21 mouse cellular contexts compared by ENCODE assay signal in the genomic region with DNA sequence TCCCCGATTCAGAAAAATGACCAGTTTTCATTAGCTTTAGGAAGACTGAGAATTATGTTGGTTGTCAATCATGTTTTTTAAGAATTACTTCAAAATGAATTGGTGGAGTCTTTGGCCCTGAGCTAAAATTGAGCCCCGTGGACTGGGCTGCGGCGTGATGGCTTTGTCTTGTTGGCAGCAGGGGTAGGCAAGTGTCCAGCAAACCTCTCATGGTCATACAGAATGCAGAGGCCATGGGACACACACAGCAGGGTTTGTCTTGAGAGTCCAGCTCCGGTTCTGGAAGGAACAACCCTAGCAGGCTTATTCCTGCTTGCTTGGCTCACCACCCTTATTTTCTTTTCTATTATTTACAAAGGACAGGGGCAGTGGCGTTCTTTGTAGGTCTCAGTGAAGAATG. TPM values are rescaled to one million over a fixed set of nuclear protein-coding genes. Genes with fewer than 3 reads are reported as not detected.
"Had no signal": no experiment of that assay in that cellular context is flagged by ENCODE, and none has a peak within 500 bp of the region (broad histone marks: within the 10 kb centered on the region; RNA-seq: fewer than 3 reads in every experiment).

No protein-coding gene starts in this region.

- H3K4me3 ChIP-seq: lung, embryonic 15.5 days; megakaryocyte, embryonic 14.5 days; midbrain, embryonic 13.5 days; midbrain, embryonic 15.5 days; neural tube, embryonic 12.5 days had no signal

- ATAC-seq: lung, postnatal 0 days; midbrain, embryonic 13.5 days; midbrain, embryonic 15.5 days had no signal

- H3K27ac ChIP-seq: lung, embryonic 15.5 days; macrophage; midbrain, embryonic 13.5 days; midbrain, embryonic 15.5 days; neural tube, embryonic 12.5 days had no signal

- H3K9me3 ChIP-seq: lung, embryonic 15.5 days; megakaryocyte, embryonic 14.5 days; midbrain, embryonic 13.5 days; midbrain, embryonic 15.5 days; neural tube, embryonic 12.5 days had no signal

- H3K27me3 ChIP-seq: lung, embryonic 15.5 days; megakaryocyte, embryonic 14.5 days; midbrain, embryonic 13.5 days; midbrain, embryonic 15.5 days; neural tube, embryonic 12.5 days had no signal

- H3K4me2 ChIP-seq: lung, embryonic 15.5 days; midbrain, embryonic 11.5 days; midbrain, embryonic 13.5 days; midbrain, embryonic 15.5 days; neural tube, embryonic 12.5 days had no signal

- H3K4me1 ChIP-seq: lung, embryonic 15.5 days; megakaryocyte, embryonic 14.5 days; neural tube, embryonic 12.5 days had no signal

- H3K36me3 ChIP-seq: lung, embryonic 15.5 days; midbrain, embryonic 13.5 days; midbrain, embryonic 15.5 days; neural tube, embryonic 12.5 days had no signal

- H3K9ac ChIP-seq: lung, embryonic 15.5 days; midbrain, embryonic 13.5 days; midbrain, embryonic 15.5 days; neural tube, embryonic 12.5 days had no signal

- DNase-seq: lung, adult 2 months; lung, postnatal 14 days; lung, postnatal 36 days; retina, postnatal 1 day; right cerebral cortex, adult 18-20 months; right cerebral cortex, postnatal 25 days; right cerebral cortex, postnatal 4 days; thymus, adult 18-20 months; thymus, postnatal 14 days; thymus, postnatal 36 days had no signal

RNA-seq across cellular contexts. Expression of gene Pcp4, which starts 33.8 kb away (rescaled TPM):
- total RNA-seq: megakaryocyte progenitor cell, adult 5-6 weeks; monocyte, adult 5-6 weeks had no signal
- polyA plus RNA-seq: macrophage had no signal

RNA-seq across cellular contexts. Expression of gene Itgb2l, which starts 57.8 kb away (rescaled TPM):
- total RNA-seq: midbrain, postnatal 0 days; monocyte, adult 5-6 weeks had no signal
- polyA plus RNA-seq: midbrain, embryonic 11.5 days; midbrain, embryonic 13.5 days; midbrain, embryonic 15.5 days; midbrain, postnatal 0 days had no signal
